Mouse (Mus musculus) forebrain, embryonic 11.5 days (tissue): ENCODE data around the gene Trpm1. TPM values are rescaled to one million over a fixed set of nuclear protein-coding genes. Genes with fewer than 3 reads are reported as not detected.

Experiments used
- ATAC-seq: fragments of 200-750 bp; cut with Nextera tagmentation; replicated peaks from 2 replicates; pipeline ENCODE4 v1.8.0; 2017; ENCODE audit warnings: moderate TSS enrichment; ENCODE audit not compliant: low FRiP score
- DNase-seq: peaks from one replicate; pipeline ENCODE4 v3.0.0-alpha.2; 2017; ENCODE audit warnings: low spot score
- H3K27ac ChIP-seq: fragments of 300-500 bp; sonication (generic); 2 replicates; pipeline ENCODE4 v1.5.1; 2014; ENCODE audit warnings: low read depth, low read length
- H3K27me3 ChIP-seq: fragments of 300-500 bp; sonication (generic); 2 replicates; pipeline ENCODE4 v1.6.1; 2014; ENCODE audit warnings: mild to moderate bottlenecking, low read length, mixed read lengths; ENCODE audit not compliant: control insufficient read depth, insufficient read depth
- H3K36me3 ChIP-seq: fragments of 300-500 bp; sonication (generic); 2 replicates; pipeline ENCODE4 v1.6.1; 2014; ENCODE audit warnings: mild to moderate bottlenecking, low read length, moderate library complexity, mixed read lengths; ENCODE audit not compliant: control insufficient read depth, insufficient read depth
- H3K4me1 ChIP-seq: fragments of 300-500 bp; sonication (generic); replicated peaks from 2 replicates; pipeline ENCODE4 v1.6.1; 2014; ENCODE audit warnings: low read length, mixed read lengths; ENCODE audit not compliant: control insufficient read depth, insufficient read depth
- H3K4me2 ChIP-seq: fragments of 300-500 bp; sonication (generic); 2 replicates; pipeline ENCODE4 v1.6.1; 2014; ENCODE audit warnings: low read depth, mild to moderate bottlenecking, low read length, moderate library complexity, mixed read lengths; ENCODE audit not compliant: severe bottlenecking
- H3K4me3 ChIP-seq: fragments of 300-500 bp; sonication (generic); 2 replicates; pipeline ENCODE4 v1.5.1; 2014; ENCODE audit warnings: low read depth, low read length
- H3K9ac ChIP-seq: fragments of 300-500 bp; sonication (generic); 2 replicates; pipeline ENCODE4 v1.6.1; 2014; ENCODE audit warnings: low read length
- H3K9me3 ChIP-seq: fragments of 300-500 bp; sonication (generic); 2 replicates; pipeline ENCODE4 v1.6.1; 2016; ENCODE audit warnings: low read length, mixed read lengths; ENCODE audit not compliant: control insufficient read depth
- WGBS: fragments of 180-500 bp; shearing (Covaris S2); extraction: QIAGEN DNeasy Blood & Tissue Kit; methylation state at CpG from one replicate; pipeline ENCODE4 v1.1.7; 2014; 5-methylcytosine and 5-hydroxymethylcytosine counted together
- polyA plus RNA-seq: library from polyadenylated mRNA; unstranded; fragments of >200 nt; fragmentation: Nextera tagmentation; extraction: Ambion mirVana; gene quantifications from 2 replicates; pipeline ENCODE4 v1.2.1, GENCODE M21; 2014

Trpm1 gene
- polyA plus RNA-seq, 1 experiment from 2014 or later = 2.3 TPM

DNA sequence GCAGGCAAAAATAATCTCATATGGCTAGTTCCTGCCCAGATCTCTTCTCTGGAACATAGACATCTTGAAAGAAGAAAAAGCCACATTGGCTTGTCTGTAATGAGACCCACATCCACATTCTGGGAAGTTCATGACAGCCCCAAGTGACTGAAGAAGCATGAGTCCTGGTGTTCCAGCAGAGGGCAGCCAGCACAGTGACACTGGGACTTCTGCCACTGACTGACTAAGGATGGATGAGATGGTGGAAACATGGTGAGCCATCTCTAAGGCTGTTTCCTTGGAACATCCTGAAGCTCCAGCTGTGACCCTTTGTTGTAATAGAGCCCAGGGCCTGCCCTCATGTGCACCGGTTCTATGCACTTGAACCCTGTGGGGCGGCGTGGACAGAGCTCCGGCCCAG is 25.7 kb downstream of the Trpm1 start:
- Histone ChIP-seq H3K9me3 (no peaks in the 10 kb centered on the region), H3K4me1 (no peaks in the 10 kb centered on the region), H3K9ac (no peak overlapping the region), H3K4me3 (no peak overlapping the region), H3K36me3 (no peaks in the 10 kb centered on the region), H3K4me2 (no peak overlapping the region), H3K27me3 (no peaks in the 10 kb centered on the region), H3K27ac (no peak overlapping the region)
- ATAC-seq (no peak), DNase-seq (no peak)
- 96% methylated on average over 4 of the region's 4 CpGs for WGBS

DNA sequence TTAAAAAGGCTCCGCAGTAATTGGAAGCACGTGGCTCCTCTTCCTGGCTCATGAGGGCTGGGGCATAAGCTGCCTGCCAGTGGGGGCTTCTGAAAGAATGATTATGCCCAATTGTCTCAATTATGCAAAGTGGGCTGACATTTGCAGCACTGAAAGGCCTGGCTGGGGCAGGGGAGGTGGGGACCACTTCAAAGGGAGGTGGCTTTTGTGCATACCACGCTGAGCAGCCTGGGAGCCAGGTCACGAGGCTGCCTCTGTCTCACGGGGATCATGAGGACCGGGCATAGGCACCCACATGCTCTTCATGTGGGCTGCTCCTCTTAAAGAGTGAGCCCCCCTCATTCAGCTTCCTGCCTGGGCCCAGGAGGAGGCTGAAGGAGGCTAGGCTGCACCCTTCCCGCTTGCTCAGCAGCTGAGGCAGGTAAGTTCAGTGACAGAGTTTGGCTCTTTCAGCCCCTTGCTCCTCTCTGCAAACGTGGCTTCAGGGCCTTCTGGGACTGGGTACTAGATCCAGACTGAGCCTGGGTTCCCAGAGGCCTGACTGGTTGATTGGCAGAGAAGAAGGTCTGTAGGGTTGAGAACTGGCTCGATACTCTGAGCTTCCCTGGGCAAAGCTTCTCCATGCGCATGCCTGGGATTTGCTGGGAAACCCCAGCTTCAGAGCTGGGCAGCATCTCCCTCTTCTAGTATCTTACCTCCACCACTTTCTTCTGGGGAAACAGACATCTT is 31.7 kb downstream of the Trpm1 start:
- Histone ChIP-seq H3K4me2 (no peak overlapping the region), H3K4me3 (no peak overlapping the region), H3K27ac (no peak overlapping the region), H3K9ac (no peak overlapping the region; the same call in 1 of the 2 replicates), H3K4me1 (peaks cover 10% of the 10 kb centered on the region; the same call in 1 of the 2 replicates), H3K36me3 (no peaks in the 10 kb centered on the region), H3K9me3 (no peaks in the 10 kb centered on the region), H3K27me3 (no peaks in the 10 kb centered on the region; the same call in 1 of the 2 replicates)
- WGBS = 35% methylated on average over 10 of the region's 10 CpGs
- peak; percentile 71 for ATAC-seq
- peak; percentile 62 for DNase-seq

DNA sequence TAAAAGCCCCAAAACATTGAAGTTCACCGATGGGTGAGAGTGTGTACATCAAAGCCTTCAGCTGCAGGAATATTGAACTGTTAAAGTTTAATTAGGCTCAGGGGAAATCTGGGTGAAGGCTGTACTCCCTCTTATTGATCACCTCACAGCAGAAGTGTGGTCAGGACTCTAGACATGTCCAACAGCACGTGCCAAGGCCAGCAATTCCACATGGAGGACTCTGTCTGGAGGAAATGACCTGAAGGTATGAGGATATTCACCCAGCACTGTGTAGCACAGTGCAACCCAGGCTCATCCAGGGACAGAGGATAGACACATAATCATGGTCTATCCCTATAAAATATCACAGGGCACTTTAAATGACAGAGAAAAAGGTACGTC is 32.3 kb downstream of the Trpm1 start:
- 85% methylated on average over 3 of the region's 3 CpGs for WGBS
- ATAC-seq = no peak

DNA sequence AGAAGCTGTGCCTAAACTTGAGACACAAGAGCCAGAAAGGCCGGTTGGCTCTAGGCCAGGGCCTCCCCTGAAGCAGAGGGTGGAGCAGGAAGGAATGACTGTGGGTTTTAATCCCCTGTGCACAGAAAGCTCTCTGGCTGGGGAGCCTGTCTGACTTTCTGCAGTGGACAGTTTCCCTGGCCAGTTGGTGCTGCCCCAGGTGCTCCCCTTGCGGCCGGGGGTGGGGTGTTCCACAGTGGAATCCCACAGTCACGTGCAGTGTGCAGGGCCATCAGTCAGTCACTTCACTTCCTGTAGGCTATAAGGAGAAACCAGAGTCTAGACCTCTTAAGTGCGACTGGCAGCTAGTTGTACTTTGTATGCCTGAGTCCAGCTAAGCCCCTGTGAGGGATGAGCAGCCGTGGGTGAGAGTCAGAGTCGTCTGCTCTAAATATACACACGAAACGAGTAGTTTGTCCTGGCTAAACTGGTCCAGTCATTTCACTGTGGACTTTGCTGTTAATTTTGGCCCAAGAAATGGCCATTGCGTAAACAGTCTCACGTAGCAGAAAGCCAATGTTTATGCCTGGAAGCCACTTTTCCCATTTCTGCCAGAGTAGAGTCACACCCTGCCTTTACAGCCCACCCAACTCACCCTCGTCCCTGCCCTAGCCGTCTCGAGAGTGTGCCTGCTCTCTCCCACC is 38.8 kb downstream of the Trpm1 start:
- no peak overlapping the region for H3K4me3 ChIP-seq
- no peaks in the 10 kb centered on the region for H3K9me3 ChIP-seq
- H3K9ac ChIP-seq = no peak overlapping the region
- no peaks in the 10 kb centered on the region for H3K27me3 ChIP-seq
- ATAC-seq = no peak
- 70% methylated on average over 14 of the region's 14 CpGs for WGBS
- no peaks in the 10 kb centered on the region for H3K4me1 ChIP-seq
- no peak for DNase-seq
- no peak overlapping the region for H3K27ac ChIP-seq
- H3K4me2 ChIP-seq = no peak overlapping the region
- H3K36me3 ChIP-seq = no peaks in the 10 kb centered on the region

More for the DNA sequence above, 32.3 kb downstream of the Trpm1 start:
- no peaks in the 10 kb centered on the region; the same call in 1 of the 2 replicates for H3K27me3 ChIP-seq
- DNase-seq = no peak
- H3K9ac ChIP-seq = no peak overlapping the region
- peaks cover 10% of the 10 kb centered on the region; the same call in 1 of the 2 replicates for H3K4me1 ChIP-seq
- H3K27ac ChIP-seq = no peak overlapping the region
- no peaks in the 10 kb centered on the region for H3K9me3 ChIP-seq
- no peak overlapping the region for H3K4me2 ChIP-seq
- H3K36me3 ChIP-seq = no peaks in the 10 kb centered on the region
- H3K4me3 ChIP-seq = no peak overlapping the region

DNA sequence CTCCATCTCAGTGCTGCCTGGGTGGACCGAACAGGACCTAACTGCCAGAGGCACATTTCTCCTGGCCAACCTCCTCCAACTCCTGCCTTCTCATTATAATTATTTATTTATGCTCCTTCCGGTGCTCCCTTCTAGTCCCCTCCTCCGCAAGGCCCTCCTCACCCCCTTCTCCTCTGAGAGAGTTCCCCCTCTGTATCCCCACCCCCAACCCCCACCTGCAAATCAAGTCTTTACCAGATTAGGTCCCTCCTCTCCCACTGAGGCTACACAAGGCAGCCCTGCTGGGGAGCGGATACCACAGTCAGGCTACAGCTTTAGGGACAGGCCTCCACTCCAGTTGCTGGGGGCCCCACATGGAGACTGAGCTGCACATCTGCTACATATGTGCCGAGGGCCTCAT is 39.8 kb downstream of the Trpm1 start:
- no peak overlapping the region for H3K4me2 ChIP-seq
- DNase-seq (no peak), ATAC-seq (no peak)
- no peaks in the 10 kb centered on the region for H3K36me3 ChIP-seq
- H3K9me3 ChIP-seq = no peaks in the 10 kb centered on the region
- H3K27ac ChIP-seq = no peak overlapping the region
- no peak overlapping the region for H3K4me3 ChIP-seq
- H3K9ac ChIP-seq = no peak overlapping the region
- H3K4me1 ChIP-seq = no peaks in the 10 kb centered on the region
- WGBS = 35% methylated on average over 5 of the region's 5 CpGs
- H3K27me3 ChIP-seq = no peaks in the 10 kb centered on the region

DNA sequence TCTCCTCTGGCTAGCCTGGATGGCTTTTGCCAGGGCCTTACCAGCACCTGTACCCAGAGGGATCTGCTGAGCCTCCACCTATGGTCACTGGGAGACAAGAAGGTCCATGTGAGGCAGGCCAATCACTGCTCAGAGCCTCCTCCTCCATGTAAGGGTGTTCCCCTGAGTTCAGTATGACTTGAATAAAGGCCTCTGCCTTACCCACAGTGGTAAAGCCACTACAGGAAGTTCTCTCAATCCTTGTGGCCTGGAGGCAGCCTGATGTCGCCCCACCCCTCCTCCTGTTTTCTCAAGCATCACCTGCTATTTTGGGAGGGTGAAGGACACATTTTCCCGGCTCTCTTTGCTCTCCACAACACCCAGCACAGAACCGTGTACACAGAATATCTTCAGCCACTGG is 42.5 kb downstream of the Trpm1 start:
- no peaks in the 10 kb centered on the region for H3K27me3 ChIP-seq
- H3K36me3 ChIP-seq = no peaks in the 10 kb centered on the region
- no peak overlapping the region for H3K27ac ChIP-seq
- H3K4me2 ChIP-seq = no peak overlapping the region
- no peaks in the 10 kb centered on the region for H3K4me1 ChIP-seq
- H3K9ac ChIP-seq = no peak overlapping the region
- ATAC-seq (no peak), DNase-seq (no peak)
- H3K4me3 ChIP-seq = no peak overlapping the region
- WGBS = 81% methylated on average over 3 of the region's 3 CpGs
- no peaks in the 10 kb centered on the region for H3K9me3 ChIP-seq

DNA sequence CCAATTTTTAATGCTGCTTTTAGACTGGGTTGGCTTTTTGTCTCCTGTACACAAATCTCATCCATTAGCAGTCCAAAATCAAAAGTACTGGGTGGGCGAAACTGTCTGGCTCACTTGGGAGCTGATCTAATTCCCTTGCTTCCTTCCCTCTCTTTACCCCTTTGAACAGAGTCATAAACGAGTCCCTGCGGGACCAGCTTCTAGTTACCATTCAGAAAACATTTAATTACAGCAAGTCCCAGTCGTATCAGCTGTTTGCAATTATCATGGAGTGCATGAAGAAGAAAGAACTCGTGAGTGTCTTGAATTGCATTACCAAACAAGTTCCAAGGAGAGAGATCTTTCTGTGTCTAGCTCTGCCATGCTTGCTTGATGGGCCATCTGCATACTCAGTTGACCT is 55.1 kb downstream of the Trpm1 start:
- Histone ChIP-seq H3K4me3 (no peak overlapping the region), H3K27ac (no peak overlapping the region), H3K4me1 (no peaks in the 10 kb centered on the region), H3K27me3 (no peaks in the 10 kb centered on the region), H3K36me3 (no peaks in the 10 kb centered on the region), H3K9me3 (no peaks in the 10 kb centered on the region), H3K4me2 (no peak overlapping the region), H3K9ac (no peak overlapping the region)
- no peak for ATAC-seq
- 64% methylated on average over 5 of the region's 5 CpGs for WGBS
- DNase-seq = no peak

DNA sequence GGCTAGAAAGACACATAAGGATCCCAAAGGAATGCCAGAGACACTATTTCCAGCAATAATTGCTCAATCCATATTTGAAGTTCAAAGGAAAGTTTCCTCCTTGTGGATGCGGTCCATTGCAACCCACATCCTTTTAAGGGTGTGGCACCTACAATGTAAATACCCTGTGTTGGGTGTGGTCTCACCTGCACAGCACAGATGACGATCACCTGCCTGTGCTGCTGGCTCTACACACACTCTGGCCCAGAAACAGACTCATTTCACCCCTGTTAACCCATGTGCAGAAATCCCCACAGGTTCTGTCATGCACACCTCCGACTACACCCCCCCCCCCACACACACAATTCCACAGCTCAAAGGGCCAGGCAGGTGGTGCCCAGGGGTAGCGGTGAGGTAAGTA is 59.2 kb downstream of the Trpm1 start:
- 97% methylated on average over 4 of the region's 4 CpGs for WGBS

DNA sequence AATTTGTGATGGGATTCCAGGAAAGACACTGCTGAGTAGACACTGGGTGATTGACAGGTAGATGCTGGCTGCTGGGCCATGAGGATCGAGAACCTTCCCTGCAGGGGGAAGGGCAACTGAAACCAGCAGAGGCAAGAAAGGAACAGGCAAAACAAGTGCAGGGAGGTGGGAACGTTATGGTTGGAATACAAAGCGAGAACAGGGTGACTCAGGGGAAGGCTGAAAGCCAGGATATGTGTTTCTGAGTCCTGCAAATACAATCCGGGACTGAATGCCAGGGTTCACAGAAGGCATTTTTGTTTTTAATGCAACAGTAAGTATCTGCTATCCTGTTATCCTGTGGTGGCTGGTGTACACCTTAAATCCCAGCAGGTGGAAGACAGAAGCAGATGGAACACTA is 60.4 kb downstream of the Trpm1 start:
- ATAC-seq (no peak), DNase-seq (no peak)
- WGBS = 68% methylated on average over 4 of the region's 4 CpGs
- H3K27ac ChIP-seq = no peak overlapping the region
- H3K9ac ChIP-seq = no peak overlapping the region
- H3K27me3 ChIP-seq = no peaks in the 10 kb centered on the region
- H3K4me1 ChIP-seq = no peaks in the 10 kb centered on the region
- no peaks in the 10 kb centered on the region for H3K36me3 ChIP-seq
- no peaks in the 10 kb centered on the region for H3K9me3 ChIP-seq
- no peak overlapping the region for H3K4me3 ChIP-seq
- no peak overlapping the region for H3K4me2 ChIP-seq

More for the DNA sequence above, 59.2 kb downstream of the Trpm1 start:
- Histone ChIP-seq H3K27ac (no peak overlapping the region), H3K27me3 (no peaks in the 10 kb centered on the region), H3K36me3 (no peaks in the 10 kb centered on the region), H3K4me3 (no peak overlapping the region), H3K9ac (no peak overlapping the region), H3K4me2 (no peak overlapping the region), H3K4me1 (no peaks in the 10 kb centered on the region), H3K9me3 (no peaks in the 10 kb centered on the region)
- ATAC-seq (no peak), DNase-seq (no peak)
